Mouse (Mus musculus) embryonic facial prominence, embryonic 14.5 days (tissue): ENCODE data around the gene Cspg4. TPM values are rescaled to one million over a fixed set of nuclear protein-coding genes. Genes with fewer than 3 reads are reported as not detected.

Source experiments
- ATAC-seq: fragments of 200-750 bp; cut with Nextera tagmentation; 2 replicates; pipeline ENCODE4 v1.8.0; 2017; ENCODE audit warnings: low read depth, moderate number of reproducible peaks, moderate TSS enrichment
- DNase-seq: peaks from one replicate; pipeline ENCODE4 v3.0.0-alpha.2; 2015; ENCODE audit warnings: low spot score
- H3K27ac ChIP-seq: fragments of 300-500 bp; sonication (generic); replicated peaks from 2 replicates; pipeline ENCODE4 v1.5.1; 2014; ENCODE audit warnings: low read depth, mild to moderate bottlenecking, low read length, moderate library complexity
- H3K27me3 ChIP-seq: fragments of 300-500 bp; sonication (generic); replicated peaks from 2 replicates; pipeline ENCODE4 v1.6.1; 2014; ENCODE audit warnings: low read length; ENCODE audit not compliant: control insufficient read depth, insufficient read depth
- H3K36me3 ChIP-seq: fragments of 300-500 bp; sonication (generic); 2 replicates; pipeline ENCODE4 v1.6.1; 2014; ENCODE audit warnings: low read length, mixed read lengths; ENCODE audit not compliant: control insufficient read depth, insufficient read depth
- H3K4me1 ChIP-seq: fragments of 300-500 bp; sonication (generic); 2 replicates; pipeline ENCODE4 v1.6.1; 2014; ENCODE audit warnings: antibody characterized with exemption, low read length; ENCODE audit not compliant: control insufficient read depth, insufficient read depth
- H3K4me2 ChIP-seq: fragments of 300-500 bp; sonication (generic); 2 replicates; pipeline ENCODE4 v1.6.1; 2014; ENCODE audit warnings: low read depth, mild to moderate bottlenecking, low read length, moderate library complexity, mixed read lengths
- H3K4me3 ChIP-seq: fragments of 300-500 bp; sonication (generic); 2 replicates; pipeline ENCODE4 v1.5.1; 2014; ENCODE audit warnings: low read depth, mild to moderate bottlenecking, low read length
- H3K9ac ChIP-seq: fragments of 300-500 bp; sonication (generic); 2 replicates; pipeline ENCODE4 v1.6.1; 2014; ENCODE audit warnings: low read depth, mild to moderate bottlenecking, low read length, moderate library complexity, mixed read lengths
- H3K9me3 ChIP-seq: fragments of 300-500 bp; sonication (generic); 2 replicates; pipeline ENCODE4 v1.6.1; 2016; ENCODE audit warnings: low read length; ENCODE audit not compliant: control insufficient read depth
- WGBS: fragments of 180-500 bp; shearing (Covaris S2); extraction: QIAGEN DNeasy Blood & Tissue Kit; methylation state at CpG from one replicate; pipeline ENCODE4 v1.1.7; 2014; 5-methylcytosine and 5-hydroxymethylcytosine counted together
- polyA plus RNA-seq: library from polyadenylated mRNA; unstranded; fragments of >200 nt; fragmentation: Nextera tagmentation; extraction: Ambion mirVana; gene quantifications from 2 replicates; pipeline ENCODE4 v1.2.1, GENCODE M21; 2014

Cspg4 gene
- polyA plus RNA-seq = 34.8 and 35.1 TPM in 2 replicates

- Histone ChIP-seq H3K9ac (peak within 1 kb of the TSS; percentile 77), H3K36me3 (no peaks in the 10 kb centered on the region), H3K27ac (peak within 1 kb of the TSS; percentile 34), H3K4me3 (peak within 1 kb of the TSS; percentile 57), H3K27me3 (no peaks in the 10 kb centered on the region), H3K4me1 (peaks cover 65% of the 10 kb centered on the region), H3K4me2 (peak within 1 kb of the TSS; percentile 71), H3K9me3 (no peaks in the 10 kb centered on the region)
- DNase-seq (peak; percentile 83), ATAC-seq (peak; percentile 56)
- WGBS = 1% methylated on average over 11 of the region's 24 CpGs
These were observed at the start of gene Cspg4 for GRCm38 (mm10) chr9:56864832-56865231. TSS of gene Cspg4 (plus strand) at chr9:56865033.

- Histone ChIP-seq H3K27me3 (no peaks in the 10 kb centered on the region), H3K4me2 (no peak overlapping the region), H3K9me3 (no peaks in the 10 kb centered on the region), H3K4me1 (peaks cover 7% of the 10 kb centered on the region; the same call in 1 of the 2 replicates), H3K4me3 (no peak overlapping the region), H3K27ac (no peak overlapping the region), H3K9ac (no peak overlapping the region), H3K36me3 (no peaks in the 10 kb centered on the region)
- ATAC-seq (0 out of 2 replicates have a peak, but pooled peaks have one; percentile 15), DNase-seq (peak; percentile 61)
- 7% methylated on average over 3 of the region's 3 CpGs for WGBS
These were observed 39.9 kb upstream of the Cspg4 start for GRCm38 (mm10) chr9:56824900-56825299.

GRCm38 (mm10) chr9:56825476-56826213 is 39.2 kb upstream of the Cspg4 start:
- peak overlapping the region; percentile 25 for H3K4me3 ChIP-seq
- peak overlapping the region; percentile 49 for H3K4me2 ChIP-seq
- 12% methylated on average over 21 of the region's 21 CpGs for WGBS
- DNase-seq = peak; percentile 55
- H3K27ac ChIP-seq = no peak overlapping the region
- H3K9me3 ChIP-seq = no peaks in the 10 kb centered on the region
- ATAC-seq = peak; percentile 71
- no peaks in the 10 kb centered on the region for H3K36me3 ChIP-seq
- peak overlapping the region; percentile 45 for H3K9ac ChIP-seq
- H3K27me3 ChIP-seq = no peaks in the 10 kb centered on the region
- H3K4me1 ChIP-seq = peaks cover 14% of the 10 kb centered on the region; the same call in 1 of the 2 replicates

GRCm38 (mm10) chr9:56828146-56828545 is 36.7 kb upstream of the Cspg4 start:
- DNase-seq = no peak
- peaks cover 14% of the 10 kb centered on the region; the same call in 1 of the 2 replicates for H3K4me1 ChIP-seq
- no peaks in the 10 kb centered on the region for H3K36me3 ChIP-seq
- H3K27me3 ChIP-seq = no peaks in the 10 kb centered on the region
- H3K4me3 ChIP-seq = no peak overlapping the region
- no peak overlapping the region for H3K9ac ChIP-seq
- 39% methylated on average over 9 of the region's 9 CpGs for WGBS
- no peaks in the 10 kb centered on the region for H3K9me3 ChIP-seq
- H3K4me2 ChIP-seq = no peak overlapping the region
- no peak for ATAC-seq
- no peak overlapping the region for H3K27ac ChIP-seq

- 80% methylated on average over 6 of the region's 6 CpGs for WGBS
- no peak for ATAC-seq
- no peaks in the 10 kb centered on the region for H3K27me3 ChIP-seq
- peaks cover 14% of the 10 kb centered on the region; the same call in 1 of the 2 replicates for H3K4me1 ChIP-seq
- no peak overlapping the region for H3K4me3 ChIP-seq
- no peak overlapping the region for H3K27ac ChIP-seq
- H3K9ac ChIP-seq = no peak overlapping the region
- H3K9me3 ChIP-seq = no peaks in the 10 kb centered on the region
- DNase-seq = no peak
- no peak overlapping the region for H3K4me2 ChIP-seq
- H3K36me3 ChIP-seq = no peaks in the 10 kb centered on the region
These were observed 36.0 kb upstream of the Cspg4 start for GRCm38 (mm10) chr9:56828841-56829240.

- H3K9me3 ChIP-seq = no peaks in the 10 kb centered on the region
- ATAC-seq (no peak), DNase-seq (peak; percentile 88)
- H3K27ac ChIP-seq = no peak overlapping the region
- WGBS = 16% methylated on average over 4 of the region's 4 CpGs
- peaks cover 14% of the 10 kb centered on the region; the same call in 1 of the 2 replicates for H3K4me1 ChIP-seq
- no peak overlapping the region for H3K4me2 ChIP-seq
- no peaks in the 10 kb centered on the region for H3K36me3 ChIP-seq
- no peak overlapping the region for H3K9ac ChIP-seq
- no peaks in the 10 kb centered on the region for H3K27me3 ChIP-seq
- no peak overlapping the region for H3K4me3 ChIP-seq
These were observed 34.7 kb upstream of the Cspg4 start for GRCm38 (mm10) chr9:56830162-56830561.

- Histone ChIP-seq H3K36me3 (no peaks in the 10 kb centered on the region), H3K4me3 (no peak overlapping the region), H3K9ac (no peak overlapping the region), H3K27me3 (no peaks in the 10 kb centered on the region), H3K4me2 (no peak overlapping the region), H3K4me1 (0 out of 2 replicates have a peak, but pooled peaks cover 8% of the 10 kb centered on the region), H3K9me3 (no peaks in the 10 kb centered on the region), H3K27ac (no peak overlapping the region)
- ATAC-seq (no peak), DNase-seq (no peak)
- 91% methylated on average over 3 of the region's 3 CpGs for WGBS
These were observed 32.9 kb upstream of the Cspg4 start for GRCm38 (mm10) chr9:56831904-56832303.

GRCm38 (mm10) chr9:56832900-56833299 is 31.9 kb upstream of the Cspg4 start:
- DNase-seq = no peak
- no peak overlapping the region for H3K9ac ChIP-seq
- H3K4me1 ChIP-seq = 0 out of 2 replicates have a peak, but pooled peaks cover 8% of the 10 kb centered on the region
- no peak overlapping the region for H3K27ac ChIP-seq
- H3K9me3 ChIP-seq = no peaks in the 10 kb centered on the region
- WGBS = 29% methylated on average over 6 of the region's 6 CpGs
- no peak for ATAC-seq
- no peaks in the 10 kb centered on the region for H3K27me3 ChIP-seq
- no peak overlapping the region for H3K4me2 ChIP-seq
- H3K4me3 ChIP-seq = no peak overlapping the region
- H3K36me3 ChIP-seq = no peaks in the 10 kb centered on the region

- H3K27me3 ChIP-seq = no peaks in the 10 kb centered on the region
- no peak overlapping the region for H3K4me3 ChIP-seq
- no peaks in the 10 kb centered on the region for H3K36me3 ChIP-seq
- ATAC-seq (no peak), DNase-seq (no peak)
- no peak overlapping the region for H3K27ac ChIP-seq
- 0 out of 2 replicates have a peak, but pooled peaks cover 5% of the 10 kb centered on the region for H3K4me1 ChIP-seq
- WGBS = 84% methylated on average over 5 of the region's 5 CpGs
- no peaks in the 10 kb centered on the region for H3K9me3 ChIP-seq
- no peak overlapping the region for H3K9ac ChIP-seq
- no peak overlapping the region for H3K4me2 ChIP-seq
These were observed 29.7 kb upstream of the Cspg4 start for GRCm38 (mm10) chr9:56835152-56835551.
